Mouse (Mus musculus) embryo, embryonic 10.5 days (tissue): ENCODE results near the gene Hcfc2.

Experiments used
- DNase-seq: peaks from one replicate; pipeline ENCODE4 v3.0.0-alpha.2; 2015; ENCODE audit warnings: low spot score

Hcfc2 gene

GRCm38 (mm10) chr10:82741354-82741753 lies 45.4 kb downstream of the Hcfc2 start:
- DNase-seq = no peak

GRCm38 (mm10) chr10:82741876-82742275 lies 45.9 kb downstream of the Hcfc2 start:
- DNase-seq = no peak

DNA sequence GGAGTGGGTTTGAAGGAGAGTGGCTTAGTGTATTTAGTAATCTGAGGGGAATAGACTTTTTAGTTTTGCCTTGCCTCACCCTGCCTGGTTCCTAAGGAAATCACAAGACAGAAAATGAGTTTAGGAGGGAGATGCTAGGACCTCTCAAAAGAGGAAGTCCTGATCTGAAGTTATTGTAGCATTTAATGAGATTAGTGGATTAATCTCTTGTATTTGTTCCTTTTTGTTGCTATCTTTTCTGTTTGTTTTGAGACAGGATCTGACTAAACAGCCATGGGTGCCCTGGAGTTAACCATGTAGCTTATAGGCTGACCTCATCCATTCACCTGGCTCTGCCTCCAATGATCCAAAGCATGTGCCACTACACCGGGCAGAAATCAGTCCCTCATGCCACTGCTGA lies 46.6 kb downstream of the Hcfc2 start:
- DNase-seq = no peak

DNA sequence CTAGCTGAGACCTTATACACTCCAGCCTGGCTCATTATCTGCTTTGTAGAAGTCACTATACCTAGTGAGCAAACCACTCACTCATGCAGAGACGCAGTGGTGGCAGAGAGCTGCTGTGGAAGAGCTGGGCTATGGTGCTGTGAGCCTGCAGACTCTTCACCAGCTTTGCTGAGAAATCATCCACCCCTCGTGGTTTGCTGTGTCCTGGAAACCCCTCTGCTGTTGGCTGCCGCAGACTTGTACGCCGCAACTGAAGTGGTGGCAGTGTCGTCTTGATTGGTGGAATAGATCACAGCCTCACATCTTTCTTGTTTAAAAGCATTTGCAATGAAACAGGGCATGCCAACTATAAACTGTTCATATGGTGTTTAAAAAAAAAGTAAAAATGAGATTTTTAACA lies 48.3 kb downstream of the Hcfc2 start:
- DNase-seq = no peak

GRCm38 (mm10) chr10:82745301-82745700 lies 49.3 kb downstream of the Hcfc2 start:
- DNase-seq = no peak

- no peak for DNase-seq
These were observed 51.3 kb downstream of the Hcfc2 start for GRCm38 (mm10) chr10:82746988-82747850.

DNA sequence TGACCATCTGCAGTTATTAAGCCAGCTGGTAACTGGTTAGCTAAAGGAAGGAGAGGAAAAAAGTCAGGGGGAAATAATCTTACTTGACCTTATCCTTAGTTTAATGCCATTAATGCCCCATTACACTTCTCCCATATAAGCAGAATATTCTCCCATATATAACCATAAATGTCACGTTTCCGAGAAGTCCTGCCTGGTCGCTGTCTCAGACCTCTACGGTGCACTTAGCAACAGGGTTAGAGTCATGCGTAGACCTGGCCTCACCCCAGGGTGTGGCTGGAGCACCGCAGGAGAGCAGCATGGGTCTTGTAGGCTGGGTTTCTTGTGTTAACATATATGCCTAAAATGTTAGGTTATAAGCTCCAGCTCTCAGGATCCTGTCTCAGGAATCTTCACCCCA lies 54.8 kb downstream of the Hcfc2 start:
- no peak for DNase-seq

DNA sequence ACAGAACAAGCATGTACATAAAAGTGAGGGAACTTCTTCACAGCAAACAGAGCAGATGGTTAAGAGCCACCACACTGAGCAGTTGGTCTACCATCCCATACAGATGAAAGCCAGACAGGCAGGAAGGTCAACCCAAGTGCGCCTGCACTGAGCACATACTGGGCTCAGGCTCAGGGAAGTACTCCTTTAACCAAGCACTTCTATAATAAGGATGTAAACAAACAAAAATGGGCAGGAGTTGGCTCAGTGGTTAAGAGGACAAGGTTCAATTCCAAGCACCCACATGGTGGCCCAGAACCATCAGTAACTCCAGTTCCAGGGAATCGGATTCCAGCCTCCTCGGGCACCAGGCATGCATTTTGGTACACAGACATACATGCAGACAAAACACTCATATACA lies 57.0 kb downstream of the Hcfc2 start:
- no peak for DNase-seq

GRCm38 (mm10) chr10:82754642-82755041 lies 58.7 kb downstream of the Hcfc2 start:
- DNase-seq = no peak

DNA sequence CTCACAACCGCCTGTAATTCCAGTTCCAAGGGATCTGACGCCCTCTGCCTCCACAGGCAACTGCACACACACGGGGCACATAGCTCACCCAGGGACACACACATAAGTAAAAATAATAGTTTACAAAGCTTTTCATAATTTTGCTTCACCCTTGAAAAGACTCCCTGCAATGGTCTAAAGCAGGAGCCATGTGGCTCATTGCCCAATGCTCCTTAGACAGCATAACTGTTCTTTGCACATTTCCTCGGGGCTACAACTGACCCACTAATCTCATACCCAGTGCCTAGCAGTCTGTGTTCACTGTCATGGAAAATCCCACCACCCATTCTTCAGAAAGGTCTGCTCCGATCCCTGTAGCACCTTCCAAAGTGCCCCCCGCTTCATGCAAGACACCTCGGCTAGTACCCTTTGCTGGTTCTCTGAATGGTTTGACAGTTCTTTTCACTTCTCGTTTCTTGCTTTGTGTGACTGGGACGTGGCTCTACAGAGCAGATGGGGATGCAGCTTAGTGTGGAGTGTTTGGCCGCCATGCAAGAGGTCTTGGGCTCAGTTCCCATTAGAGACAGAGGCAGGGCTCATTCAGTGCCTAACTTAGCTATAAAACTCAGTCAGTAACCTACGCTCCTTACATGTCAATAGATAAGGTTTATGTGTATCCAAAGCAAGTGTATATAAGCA lies 59.4 kb downstream of the Hcfc2 start:
- no peak for DNase-seq

DNA sequence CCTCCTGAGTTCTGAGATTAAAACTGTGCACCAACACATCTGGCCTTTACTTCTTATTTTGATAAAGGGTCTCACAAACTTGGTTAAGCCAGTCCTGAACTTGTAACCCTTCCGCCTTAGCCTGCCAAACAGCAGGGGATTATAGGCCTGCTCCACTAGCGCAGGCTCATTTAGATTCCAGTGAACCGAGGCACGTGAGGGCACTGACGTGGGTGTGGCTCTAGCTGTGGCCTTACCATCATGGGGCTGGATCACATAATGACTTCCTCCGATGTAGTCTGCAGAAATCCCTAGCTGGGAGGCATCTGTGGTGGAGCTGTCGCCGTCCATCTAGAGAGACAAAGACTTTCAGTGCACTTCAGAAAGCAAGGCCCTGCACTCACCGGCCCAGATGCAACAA lies 60.5 kb downstream of the Hcfc2 start:
- no peak for DNase-seq

GRCm38 (mm10) chr10:82757341-82757740 lies 61.4 kb downstream of the Hcfc2 start:
- no peak for DNase-seq

DNA sequence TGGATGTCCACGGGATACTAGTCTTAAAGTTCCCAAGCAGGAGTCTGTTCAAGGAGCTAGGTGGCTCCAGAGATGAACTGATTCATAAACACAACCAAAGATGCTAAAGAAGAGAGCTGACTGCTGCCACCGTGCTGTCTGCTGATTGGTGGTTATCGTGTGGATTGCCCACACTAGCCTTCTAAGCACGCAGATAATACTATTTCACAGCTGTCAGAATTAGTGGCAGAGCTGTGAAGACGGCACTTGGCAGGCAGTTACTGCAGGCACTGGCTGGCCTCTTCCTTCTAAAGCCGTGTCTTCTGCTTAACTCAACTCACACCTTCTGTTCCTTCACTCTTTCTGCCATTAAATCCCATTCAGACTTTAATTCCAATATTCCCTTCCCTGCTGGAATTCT lies 62.4 kb downstream of the Hcfc2 start:
- DNase-seq = no peak

GRCm38 (mm10) chr10:82758878-82759277 lies 62.9 kb downstream of the Hcfc2 start:
- DNase-seq = no peak

DNA sequence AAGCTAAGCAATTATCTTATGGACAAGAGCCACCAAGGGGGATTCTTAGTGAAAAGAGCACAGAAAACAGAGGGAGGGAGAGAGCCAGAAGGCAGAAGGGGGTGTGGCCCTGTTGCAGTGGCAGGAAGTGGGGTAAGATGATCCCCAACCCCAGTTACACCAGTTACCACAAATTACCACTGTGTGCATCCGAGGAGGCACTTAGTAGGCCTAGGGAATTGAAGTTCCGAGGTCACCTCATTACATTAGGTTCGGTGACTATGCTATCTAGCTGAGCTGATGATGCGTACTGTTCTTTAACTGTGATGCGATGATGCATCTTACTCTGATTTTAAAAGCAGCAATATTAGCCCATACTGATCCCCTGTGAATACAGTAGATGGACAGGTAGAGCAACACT lies 63.7 kb downstream of the Hcfc2 start:
- no peak for DNase-seq

- DNase-seq = no peak
These were observed 65.3 kb downstream of the Hcfc2 start for GRCm38 (mm10) chr10:82761037-82761811.

GRCm38 (mm10) chr10:82762756-82763681 lies 67.1 kb downstream of the Hcfc2 start:
- peak; percentile 66 for DNase-seq

DNA sequence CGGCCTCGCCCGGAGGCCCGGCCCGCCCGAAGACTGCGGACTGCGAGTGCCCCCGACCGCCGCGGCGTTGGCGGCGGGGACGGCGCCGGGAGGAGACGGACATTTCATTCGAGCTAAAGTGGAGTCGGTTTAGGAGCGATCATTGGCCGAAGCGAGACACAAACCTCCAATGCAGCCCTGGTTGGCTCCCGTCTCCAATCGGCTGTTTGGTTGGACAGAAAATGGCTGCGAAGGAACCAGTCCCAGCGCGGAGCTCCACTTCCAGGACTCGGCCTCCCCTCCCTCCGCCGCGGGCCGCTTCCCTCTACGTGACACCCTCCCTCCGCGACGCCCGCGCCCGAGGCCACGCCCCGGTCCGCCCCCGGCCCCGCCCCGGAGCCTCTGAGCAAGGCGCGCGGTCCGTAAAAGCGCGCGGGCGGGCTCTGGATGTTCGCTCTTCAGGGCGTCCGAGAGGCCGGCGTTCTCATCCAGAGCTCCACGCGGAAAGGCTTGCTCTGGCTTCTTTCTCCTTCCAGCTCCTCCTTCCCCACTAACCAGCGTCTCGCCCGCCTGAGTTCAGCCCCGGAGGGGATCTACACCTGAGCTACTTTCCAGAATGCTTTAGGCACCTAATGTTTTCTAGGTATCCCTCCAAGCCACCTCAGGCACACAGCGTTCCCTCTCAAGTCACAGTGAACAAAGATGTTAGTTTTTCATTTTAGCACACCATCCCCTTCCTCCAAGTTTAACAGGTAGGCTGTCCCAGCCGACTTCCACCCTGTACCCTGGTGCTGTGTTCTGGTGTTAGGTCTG lies 68.1 kb downstream of the Hcfc2 start, which contains the start of gene Nfyb:
Nfyb (minus strand) TSS at position 305 of the 792 bp plus-strand sequence.
- peak; percentile 97 for DNase-seq

GRCm38 (mm10) chr10:82768901-82769300 lies 72.9 kb downstream of the Hcfc2 start:
- peak; percentile 12 for DNase-seq

GRCm38 (mm10) chr10:82770713-82771112 lies 74.8 kb downstream of the Hcfc2 start:
- no peak for DNase-seq
